Mouse (Mus musculus): ENCODE results near the gene Homer3.

GRCm38 (mm10) chr8:70240642-70241041, 42.0 kb upstream of the Homer3 start:
- no peak for TF ChIP-seq GATA1 (IDR thresholded peaks at IDR 0.05; ENCODE audit: borderline replicate concordance, low read length)
- no peak for TF ChIP-seq FLI1 (IDR thresholded peaks at IDR 0.05; ENCODE audit: low read length)
